17 mouse cellular contexts compared by ENCODE assay signal in the genomic region with DNA sequence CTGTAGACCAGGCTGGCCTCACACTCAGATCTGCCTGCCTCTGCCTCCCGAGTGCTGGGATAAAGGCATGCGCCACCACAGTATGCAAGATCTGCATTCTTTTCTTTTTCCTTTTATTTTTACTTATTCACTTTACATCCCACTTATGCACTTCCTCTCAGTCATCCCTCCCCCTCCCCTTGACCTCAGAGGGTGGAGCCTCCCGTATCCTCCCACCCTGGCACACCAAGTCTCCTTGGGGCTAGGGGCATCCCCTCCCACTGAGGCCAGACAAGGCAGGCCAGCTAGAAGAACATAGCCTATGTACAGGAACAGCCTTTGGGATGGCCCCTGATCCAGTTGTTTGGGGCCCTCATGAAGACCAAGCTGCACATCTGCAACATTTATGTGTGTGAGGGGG. TPM values are rescaled to one million over a fixed set of nuclear protein-coding genes. Genes with fewer than 3 reads are reported as not detected.
DNase-seq lines count a peak whose midpoint lies in the region; ATAC-seq and TF ChIP-seq lines count a peak whose summit lies in the region.
"Had no signal": no experiment of that assay in that cellular context is flagged by ENCODE, and none has a peak within 500 bp of the region (broad histone marks: within the 10 kb centered on the region; RNA-seq: fewer than 3 reads in every experiment).

No protein-coding gene starts in this region.

- no peaks in the 10 kb centered on the region for H3K27me3 ChIP-seq in heart, embryonic 13.5 days (replicated peaks)
- no peaks in the 10 kb centered on the region for H3K27me3 ChIP-seq in megakaryocyte, embryonic 14.5 days (replicated peaks)
- H3K27me3 ChIP-seq in neural tube, embryonic 15.5 days (replicated peaks), result no peaks in the 10 kb centered on the region
- no peaks in the 10 kb centered on the region for H3K27me3 ChIP-seq in forebrain, embryonic 10.5 days (ENCODE audit: poor library complexity, severe bottlenecking)
- no peaks in the 10 kb centered on the region for H3K27me3 ChIP-seq in intestine, embryonic 15.5 days (replicated peaks)
- H3K27me3 ChIP-seq: liver, embryonic 15.5 days had no signal

- H3K4me3 ChIP-seq in heart, embryonic 13.5 days, result no peak overlapping the region
- peak overlapping the region; percentile 23 for H3K4me3 ChIP-seq in megakaryocyte, embryonic 14.5 days (replicated peaks)
- no peak overlapping the region for H3K4me3 ChIP-seq in bone marrow macrophage, adult 2 months (ENCODE audit: insufficient read depth, low read length)
- no peak overlapping the region for H3K4me3 ChIP-seq in neural tube, embryonic 15.5 days (replicated peaks)
- H3K4me3 ChIP-seq in forebrain, embryonic 10.5 days, result no peak overlapping the region
- no peak overlapping the region for H3K4me3 ChIP-seq in intestine, embryonic 15.5 days (replicated peaks)
- H3K4me3 ChIP-seq: liver, embryonic 15.5 days had no signal

- no peak for TF ChIP-seq CTCF in bone marrow macrophage, adult 2 months (IDR thresholded peaks at IDR 0.05; ENCODE audit: low read depth, low read length)

- no peak overlapping the region for H3K9ac ChIP-seq in heart, embryonic 13.5 days
- H3K9ac ChIP-seq in neural tube, embryonic 15.5 days (replicated peaks), result no peak overlapping the region
- no peak overlapping the region for H3K9ac ChIP-seq in intestine, embryonic 15.5 days
- H3K9ac ChIP-seq: liver, embryonic 15.5 days had no signal

- H3K9me3 ChIP-seq in heart, embryonic 13.5 days, result no peaks in the 10 kb centered on the region
- no peaks in the 10 kb centered on the region for H3K9me3 ChIP-seq in megakaryocyte, embryonic 14.5 days
- H3K9me3 ChIP-seq in neural tube, embryonic 15.5 days (replicated peaks), result no peaks in the 10 kb centered on the region
- H3K9me3 ChIP-seq in forebrain, embryonic 10.5 days, result no peaks in the 10 kb centered on the region
- H3K9me3 ChIP-seq in intestine, embryonic 15.5 days, result no peaks in the 10 kb centered on the region
- H3K9me3 ChIP-seq: liver, embryonic 15.5 days had no signal

- H3K4me2 ChIP-seq in heart, embryonic 13.5 days, result no peak overlapping the region
- no peak overlapping the region for H3K4me2 ChIP-seq in neural tube, embryonic 15.5 days
- H3K4me2 ChIP-seq in intestine, embryonic 15.5 days (replicated peaks), result no peak overlapping the region
- H3K4me2 ChIP-seq: liver, embryonic 15.5 days had no signal

- WGBS in heart, embryonic 13.5 days, result 75% methylated on average over 3 of the region's 3 CpGs
- 79% methylated on average over 3 of the region's 3 CpGs for WGBS in neural tube, embryonic 15.5 days
- WGBS in forebrain, embryonic 10.5 days, result 80% methylated on average over 3 of the region's 3 CpGs
- WGBS in intestine, embryonic 15.5 days, result 76% methylated on average over 3 of the region's 3 CpGs

- no peak for ATAC-seq in heart, embryonic 13.5 days (ENCODE audit: extremely low read depth, insufficient number of reproducible peaks, low FRiP score, low TSS enrichment)
- no peak for ATAC-seq in megakaryocyte, adult 5-6 weeks (ENCODE audit: poor library complexity, severe bottlenecking)
- no peak for ATAC-seq in neural tube, embryonic 15.5 days (ENCODE audit: low FRiP score)
- ATAC-seq in intestine, embryonic 15.5 days, result no peak
- ATAC-seq: intestine, postnatal 0 days; midbrain, embryonic 16.5 days had no signal

- peaks cover 5% of the 10 kb centered on the region for H3K36me3 ChIP-seq in heart, embryonic 13.5 days
- H3K36me3 ChIP-seq in megakaryocyte, embryonic 14.5 days (replicated peaks; ENCODE audit: low read length), result peaks cover 86% of the 10 kb centered on the region
- H3K36me3 ChIP-seq in neural tube, embryonic 15.5 days, result no peaks in the 10 kb centered on the region
- peaks cover 57% of the 10 kb centered on the region for H3K36me3 ChIP-seq in forebrain, embryonic 10.5 days (replicated peaks)
- no peaks in the 10 kb centered on the region for H3K36me3 ChIP-seq in intestine, embryonic 15.5 days

- no peak for DNase-seq in heart, adult 8-10 months (ENCODE audit: low spot score)
- no peak for DNase-seq in forebrain, embryonic 10.5 days (ENCODE audit: extremely low spot score, low spot score)
- DNase-seq: adrenal gland, postnatal 10 days; cerebellum, adult 9-10 months; embryo, embryonic 11 days; layer of hippocampus, postnatal 36 days; left cerebral cortex, postnatal 4 days; retina, postnatal 1 day had no signal

- peaks cover 82% of the 10 kb centered on the region for H3K4me1 ChIP-seq in heart, embryonic 13.5 days
- H3K4me1 ChIP-seq in megakaryocyte, embryonic 14.5 days, result peaks cover 99% of the 10 kb centered on the region
- H3K4me1 ChIP-seq in bone marrow macrophage, adult 2 months (ENCODE audit: control insufficient read depth, insufficient read depth, low read length), result peaks cover 64% of the 10 kb centered on the region
- H3K4me1 ChIP-seq in neural tube, embryonic 15.5 days, result peaks cover 91% of the 10 kb centered on the region
- peaks cover 80% of the 10 kb centered on the region for H3K4me1 ChIP-seq in forebrain, embryonic 10.5 days
- peaks cover 55% of the 10 kb centered on the region for H3K4me1 ChIP-seq in intestine, embryonic 15.5 days (replicated peaks)

- peak overlapping the region; percentile 0; the same call in 1 of the 2 replicates for H3K27ac ChIP-seq in heart, embryonic 13.5 days (replicated peaks)
- H3K27ac ChIP-seq in bone marrow macrophage, adult 2 months (ENCODE audit: insufficient read depth, low read depth, low read length), result peak overlapping the region; percentile 58
- H3K27ac ChIP-seq in neural tube, embryonic 15.5 days (replicated peaks), result peak overlapping the region; percentile 41; the same call in 1 of the 2 replicates
- H3K27ac ChIP-seq in forebrain, embryonic 10.5 days, result no peak overlapping the region
- H3K27ac ChIP-seq in intestine, embryonic 15.5 days, result no peak overlapping the region
- H3K27ac ChIP-seq: liver, embryonic 15.5 days had no signal

- no peak for TF ChIP-seq POLR2A in bone marrow macrophage, adult 2 months (IDR thresholded peaks at IDR 0.05; ENCODE audit: borderline replicate concordance, low read depth, low read length)

RNA-seq across cellular contexts. Expression of gene Tet3, which starts 41.4 kb away (rescaled TPM):
- 27.7 and 30.6 TPM in 2 replicates for polyA plus RNA-seq in heart, embryonic 13.5 days (2015; fragmentation: Nextera tagmentation; extraction: Ambion mirVana)
- 10 to 100 TPM; 15.5 to 19.8 (median 17.2) TPM for total RNA-seq in heart, adult 8-10 months (2022)
- polyA plus RNA-seq in megakaryocyte, embryonic 14.5 days (2012; ENCODE audit: insufficient read depth, low replicate concordance), result 10.6 and 12.2 TPM in 2 replicates
- 36.1 and 36.2 TPM in 2 replicates for total RNA-seq in megakaryocyte, adult 5-6 weeks (2015)
- total RNA-seq in megakaryocyte, adult 5-6 weeks (2017), result 15.8 and 23.1 TPM in 2 replicates
- 46.8 and 46.9 TPM in 2 replicates for polyA plus RNA-seq in bone marrow macrophage, adult 2 months (2012; ENCODE audit: insufficient read depth, insufficient read length, missing spikeins)
- 57.9 and 58.9 TPM in 2 replicates for polyA plus RNA-seq in neural tube, embryonic 15.5 days (2015; fragmentation: Nextera tagmentation; extraction: Ambion mirVana)
- 37.3 and 38.3 TPM in 2 replicates for polyA plus RNA-seq in forebrain, embryonic 10.5 days (2016; fragmentation: Nextera tagmentation; extraction: Ambion mirVana)
- 41.8 and 42.8 TPM in 2 replicates for polyA plus RNA-seq in intestine, embryonic 15.5 days (2015; fragmentation: Nextera tagmentation; extraction: Ambion mirVana)

Comparison
In these comparisons a context has a peak if more than half of its experiments do, and no peak if none do; other contexts are left out.
1. H3K27ac ChIP-seq: peak in heart, embryonic 13.5 days (single experiment), bone marrow macrophage, adult 2 months (single experiment) and neural tube, embryonic 15.5 days (single experiment); none in forebrain, embryonic 10.5 days (single experiment) and intestine, embryonic 15.5 days (single experiment).